Mouse (Mus musculus): ENCODE results near the gene Kif22.
A peak's percentile ranks its signal among the peaks of the same experiment; 100 is the strongest.

- TF ChIP-seq CTCF (conservative IDR thresholded peaks at IDR 0.05; ENCODE audit: insufficient read depth, insufficient read length, low read depth, low read length): peak; percentile 79
- peak; percentile 67 for TF ChIP-seq POLR2A (IDR thresholded peaks at IDR 0.05; ENCODE audit: low read depth, low read length)
Observed at GRCm38 (mm10) chr7:127024755-127025555, 17.3 kb downstream of the Kif22 start.
